Mouse (Mus musculus) liver, embryonic 14.5 days (tissue): ENCODE measurements around the gene Npat.

Experiments used
- CTCF ChIP-seq: IDR thresholded peaks from 2 replicates; pipeline ENCODE4 v1.5.1; 2016; ENCODE audit warnings: antibody characterized with exemption, low read depth, control low read depth
- EP300 ChIP-seq: IDR thresholded peaks from 2 replicates; pipeline ENCODE4 v1.6.1; 2016; ENCODE audit warnings: antibody characterized with exemption, low read depth

GRCm38 (mm10) chr9:53609968-53610781, 73.3 kb downstream of the Npat start, which contains the start of gene Acat1:
- TF ChIP-seq EP300, result no peak
- TF ChIP-seq CTCF, result no peak
